Mouse (Mus musculus) lung, postnatal 0 days (tissue): ENCODE measurements around the gene Mrgprb4.

Experiments used
- CTCF ChIP-seq: IDR thresholded peaks from 2 replicates; pipeline ENCODE4 v1.5.1; 2016; ENCODE audit warnings: antibody characterized with exemption, mild to moderate bottlenecking
- EP300 ChIP-seq: IDR thresholded peaks from 2 replicates; pipeline ENCODE4 v1.6.1; 2016; ENCODE audit warnings: antibody characterized with exemption, mild to moderate bottlenecking, control low read depth

GRCm38 (mm10) chr7:48199188-48199587 is at the start of gene Mrgprb4:
- TF ChIP-seq CTCF (no peak), EP300 (no peak)
